Mouse (Mus musculus) stomach, postnatal 0 days (tissue): Measurements from ENCODE around the gene Gli3. TPM values are rescaled to one million over a fixed set of nuclear protein-coding genes. Genes with fewer than 3 reads are reported as not detected.

Source experiments
- ATAC-seq: fragments of 200-750 bp; cut with Nextera tagmentation; 2 replicates; pipeline ENCODE4 v1.8.0; 2017; ENCODE audit not compliant: low FRiP score, low TSS enrichment
- DNase-seq: peaks from one replicate; pipeline ENCODE4 v3.0.0-alpha.2; 2016; ENCODE audit warnings: low spot score
- H3K27ac ChIP-seq: fragments of 300-500 bp; sonication (generic); replicated peaks from 2 replicates; pipeline ENCODE4 v1.5.1; 2014; ENCODE audit warnings: mild to moderate bottlenecking, control low read depth
- H3K27me3 ChIP-seq: fragments of 300-500 bp; sonication (generic); 2 replicates; pipeline ENCODE4 v1.6.1; 2014; ENCODE audit warnings: low read length; ENCODE audit not compliant: control insufficient read depth, insufficient read depth
- H3K36me3 ChIP-seq: fragments of 300-500 bp; sonication (generic); 2 replicates; pipeline ENCODE4 v1.6.1; 2014; ENCODE audit warnings: low read length, mixed read lengths; ENCODE audit not compliant: control insufficient read depth, insufficient read depth
- H3K4me1 ChIP-seq: fragments of 300-500 bp; sonication (generic); replicated peaks from 2 replicates; pipeline ENCODE4 v1.6.1; 2014; ENCODE audit warnings: antibody characterized with exemption; ENCODE audit not compliant: control insufficient read depth, insufficient read depth
- H3K4me2 ChIP-seq: fragments of 300-500 bp; sonication (generic); replicated peaks from 2 replicates; pipeline ENCODE4 v1.6.1; 2014; ENCODE audit warnings: low read depth, mild to moderate bottlenecking, control low read depth, moderate library complexity
- H3K4me3 ChIP-seq: fragments of 300-500 bp; sonication (generic); 2 replicates; pipeline ENCODE4 v1.5.1; 2014; ENCODE audit warnings: low read depth, low read length, control low read depth
- H3K9ac ChIP-seq: fragments of 300-500 bp; sonication (generic); 2 replicates; pipeline ENCODE4 v1.6.1; 2014; ENCODE audit warnings: mild to moderate bottlenecking, low read length, control low read depth, mixed read lengths
- H3K9me3 ChIP-seq: fragments of 300-500 bp; sonication (generic); 2 replicates; pipeline ENCODE4 v1.6.1; 2016; ENCODE audit warnings: low read length; ENCODE audit not compliant: control insufficient read depth
- CTCF ChIP-seq: IDR thresholded peaks from 2 replicates; pipeline ENCODE4 v1.5.1; 2016; ENCODE audit warnings: antibody characterized with exemption, low read depth, mild to moderate bottlenecking, moderate library complexity
- EP300 ChIP-seq: optimal IDR thresholded peaks from 2 replicates; pipeline ENCODE3; 2016; ENCODE audit warnings: antibody characterized with exemption
- WGBS: fragments of 180-500 bp; shearing (Covaris S2); extraction: QIAGEN DNeasy Blood & Tissue Kit; methylation state at CpG from one replicate; pipeline ENCODE4 v1.1.7; 2014; 5-methylcytosine and 5-hydroxymethylcytosine counted together
- polyA plus RNA-seq: library from polyadenylated mRNA; unstranded; fragments of >200 nt; fragmentation: Nextera tagmentation; extraction: Ambion mirVana; gene quantifications from 2 replicates; pipeline ENCODE4 v1.2.1, GENCODE M21; 2015

The Gli3 gene
- polyA plus RNA-seq, 1 experiment from 2014 or later = 4.9 TPM

DNA sequence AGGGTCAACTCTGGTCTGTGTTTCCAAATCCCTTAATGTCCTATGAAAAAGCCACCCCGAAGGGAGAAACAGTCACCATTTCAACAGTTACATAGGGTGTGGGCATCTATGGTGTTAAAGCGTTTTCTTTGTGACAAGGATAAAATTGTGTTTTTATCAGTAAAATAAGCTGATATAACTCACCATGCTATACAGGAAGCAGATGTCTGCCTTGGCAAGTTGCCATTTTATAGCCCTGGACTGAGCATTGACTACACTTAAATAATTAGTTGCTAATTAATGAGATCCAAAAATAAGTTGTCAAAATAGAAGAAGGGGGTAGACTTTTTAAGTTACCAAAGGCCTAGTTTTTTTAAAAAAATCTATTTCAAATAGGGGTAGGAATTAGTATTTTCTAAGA lies 11.4 kb downstream of the Gli3 start:
- 35% methylated on average over 2 of the region's 2 CpGs for WGBS
- no peak for ATAC-seq

DNA sequence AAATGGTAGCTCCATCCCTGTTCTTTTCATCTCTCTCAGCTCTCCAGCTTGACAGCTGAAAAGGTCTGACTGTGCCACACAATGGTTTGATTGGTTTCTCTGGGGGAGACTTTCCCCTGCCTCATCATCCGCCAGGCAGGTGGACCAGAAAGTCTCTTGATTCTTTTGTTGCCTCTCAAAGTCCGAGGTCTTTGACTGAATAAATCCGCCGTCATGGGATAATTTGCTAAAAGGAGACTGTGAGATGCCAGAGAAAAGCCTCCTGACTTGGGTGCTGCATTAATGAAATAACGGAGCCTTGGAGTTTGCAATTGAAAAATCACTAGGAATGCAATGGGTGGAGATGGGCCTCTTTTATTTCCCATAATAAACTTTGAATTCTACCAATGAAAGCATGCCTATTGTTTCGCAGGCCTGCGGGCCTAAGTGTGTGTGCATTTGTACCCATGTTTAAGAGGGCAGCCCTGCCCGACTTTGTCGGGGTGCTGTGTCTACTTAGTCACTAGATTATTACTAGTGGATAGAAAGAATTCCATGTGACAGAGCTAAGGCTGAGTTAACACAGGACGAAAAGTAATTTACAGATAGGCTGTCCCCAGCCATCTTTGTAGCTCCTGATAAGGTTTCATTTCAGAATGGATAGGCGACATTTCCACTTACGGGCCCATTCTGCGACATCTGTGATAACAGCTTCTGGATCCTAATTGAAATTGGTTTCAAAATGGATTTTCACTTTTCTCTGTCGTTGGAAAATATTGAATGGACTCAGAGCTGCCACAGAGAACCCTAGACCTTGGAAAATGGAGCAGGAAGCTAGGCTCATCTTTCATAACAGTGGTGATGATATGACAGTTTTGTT lies 23.2 kb downstream of the Gli3 start:
- WGBS = 79% methylated on average over 14 of the region's 14 CpGs
- no peak for ATAC-seq

More for the DNA sequence above, 11.4 kb downstream of the Gli3 start:
- no peak for DNase-seq
- no peak overlapping the region for H3K27ac ChIP-seq
- no peak for TF ChIP-seq EP300
- no peak for TF ChIP-seq CTCF
- H3K27me3 ChIP-seq = no peaks in the 10 kb centered on the region
- H3K9me3 ChIP-seq = no peaks in the 10 kb centered on the region
- H3K4me1 ChIP-seq = no peaks in the 10 kb centered on the region; the same call in 1 of the 2 replicates
- no peak overlapping the region for H3K4me3 ChIP-seq
- H3K9ac ChIP-seq = no peak overlapping the region
- H3K4me2 ChIP-seq = no peak overlapping the region
- no peaks in the 10 kb centered on the region for H3K36me3 ChIP-seq

DNA sequence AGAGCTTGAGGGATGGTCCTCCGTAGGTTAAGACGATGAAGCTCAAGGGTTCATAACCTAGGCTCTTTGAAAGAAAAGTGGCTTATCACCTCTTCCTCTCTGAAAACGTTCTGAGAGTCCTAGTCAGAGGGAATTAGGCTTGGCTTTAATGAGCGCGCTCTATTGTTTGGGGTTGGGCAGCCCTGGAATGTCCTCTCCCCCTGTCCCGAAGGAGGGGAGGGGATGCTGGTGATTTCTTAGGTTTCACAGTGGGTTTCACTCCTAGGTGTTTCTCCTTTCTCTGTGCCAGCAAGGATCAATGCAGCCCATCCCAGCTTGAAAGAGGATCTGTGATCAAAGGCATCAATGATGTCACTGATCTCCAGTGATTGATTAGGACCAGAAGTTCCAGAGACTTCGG lies 24.3 kb downstream of the Gli3 start:
- no peak overlapping the region for H3K4me2 ChIP-seq
- H3K9ac ChIP-seq = no peak overlapping the region
- no peak for ATAC-seq
- DNase-seq = no peak
- TF ChIP-seq CTCF = no peak
- TF ChIP-seq EP300 = no peak
- H3K4me1 ChIP-seq = no peaks in the 10 kb centered on the region
- no peak overlapping the region for H3K4me3 ChIP-seq
- no peaks in the 10 kb centered on the region for H3K27me3 ChIP-seq
- no peaks in the 10 kb centered on the region for H3K9me3 ChIP-seq
- H3K36me3 ChIP-seq = no peaks in the 10 kb centered on the region
- H3K27ac ChIP-seq = no peak overlapping the region
- 31% methylated on average over 7 of the region's 7 CpGs for WGBS

More for the DNA sequence above, 23.2 kb downstream of the Gli3 start:
- no peaks in the 10 kb centered on the region for H3K4me1 ChIP-seq
- H3K9ac ChIP-seq = no peak overlapping the region
- DNase-seq = no peak
- no peak overlapping the region for H3K4me3 ChIP-seq
- H3K9me3 ChIP-seq = no peaks in the 10 kb centered on the region
- no peaks in the 10 kb centered on the region for H3K27me3 ChIP-seq
- H3K27ac ChIP-seq = no peak overlapping the region
- TF ChIP-seq EP300 (no peak), CTCF (no peak)
- no peak overlapping the region for H3K4me2 ChIP-seq
- H3K36me3 ChIP-seq = no peaks in the 10 kb centered on the region

DNA sequence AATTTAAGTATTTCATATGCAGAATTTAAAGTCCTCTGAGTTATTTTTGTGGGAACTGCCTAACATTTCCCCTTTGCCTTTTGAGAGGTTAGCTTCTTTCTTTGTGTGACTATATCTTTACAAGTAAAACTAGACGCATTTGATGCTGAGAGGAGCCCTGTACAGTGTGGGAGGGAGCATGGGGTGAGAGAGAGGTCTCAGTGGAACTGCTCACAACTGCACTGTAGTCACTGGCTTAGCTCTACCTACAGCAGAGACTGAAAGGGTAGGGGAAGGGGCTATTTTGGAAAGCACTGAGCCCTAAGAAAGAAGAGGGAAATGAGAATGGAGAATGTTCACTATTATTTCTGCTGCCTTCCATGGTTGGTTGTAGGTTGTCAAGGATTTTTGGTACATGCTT lies 25.0 kb downstream of the Gli3 start:
- H3K9me3 ChIP-seq = no peaks in the 10 kb centered on the region
- no peak overlapping the region for H3K9ac ChIP-seq
- no peaks in the 10 kb centered on the region for H3K27me3 ChIP-seq
- H3K4me1 ChIP-seq = no peaks in the 10 kb centered on the region
- ATAC-seq = no peak
- no peak overlapping the region for H3K4me2 ChIP-seq
- DNase-seq = no peak
- H3K4me3 ChIP-seq = no peak overlapping the region
- 71% methylated on average over 1 of the region's 1 CpGs for WGBS
- TF ChIP-seq CTCF = no peak
- no peak for TF ChIP-seq EP300
- H3K36me3 ChIP-seq = no peaks in the 10 kb centered on the region
- no peak overlapping the region for H3K27ac ChIP-seq

DNA sequence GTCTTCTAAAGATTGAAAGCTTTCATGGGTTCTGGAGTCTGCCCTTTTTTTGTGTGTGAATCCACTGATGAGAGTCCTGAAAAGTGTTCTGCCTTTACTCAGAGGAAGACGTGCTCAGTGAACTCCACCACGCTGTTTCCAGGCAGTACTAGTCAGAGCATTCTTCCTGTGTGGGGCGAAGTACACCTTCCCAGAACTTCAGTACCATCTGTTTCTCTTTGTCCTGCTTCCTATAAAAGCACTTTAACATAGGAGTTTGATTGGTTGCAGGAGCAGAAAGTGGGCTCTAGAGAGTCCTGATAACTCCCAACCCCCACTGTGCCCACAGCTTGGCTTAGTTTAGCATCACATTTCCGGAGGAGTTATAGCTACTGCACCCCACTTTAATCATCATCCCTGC lies 32.8 kb downstream of the Gli3 start:
- no peak for ATAC-seq

DNA sequence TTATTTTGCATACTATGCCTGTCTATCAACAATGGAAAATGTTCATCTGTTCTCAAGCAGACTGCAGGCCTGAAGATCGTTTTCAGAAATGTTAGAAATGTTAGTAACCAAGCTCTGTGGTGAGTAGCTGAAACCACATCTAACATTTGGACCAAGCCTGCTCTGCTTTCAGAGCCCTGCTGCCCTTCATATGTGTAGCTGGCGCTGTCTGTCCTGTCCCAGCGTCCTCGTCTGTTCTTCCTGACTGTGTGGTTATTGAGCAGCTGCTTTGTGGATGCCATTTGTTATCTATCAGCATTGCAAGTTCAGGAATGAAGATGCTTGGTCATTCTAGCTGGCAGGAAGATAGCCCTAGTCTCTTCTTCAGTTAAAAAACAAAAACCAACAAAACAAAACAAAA lies 35.3 kb downstream of the Gli3 start:
- H3K9ac ChIP-seq = no peak overlapping the region
- no peaks in the 10 kb centered on the region for H3K36me3 ChIP-seq
- no peak for ATAC-seq
- H3K9me3 ChIP-seq = no peaks in the 10 kb centered on the region
- no peak overlapping the region for H3K27ac ChIP-seq
- 57% methylated on average over 4 of the region's 4 CpGs for WGBS
- TF ChIP-seq EP300 (no peak), CTCF (no peak)
- H3K4me3 ChIP-seq = no peak overlapping the region
- no peak for DNase-seq
- no peaks in the 10 kb centered on the region for H3K27me3 ChIP-seq
- H3K4me1 ChIP-seq = no peaks in the 10 kb centered on the region
- H3K4me2 ChIP-seq = no peak overlapping the region

More for the DNA sequence above, 32.8 kb downstream of the Gli3 start:
- no peaks in the 10 kb centered on the region for H3K4me1 ChIP-seq
- no peaks in the 10 kb centered on the region for H3K27me3 ChIP-seq
- WGBS = 88% methylated on average over 4 of the region's 4 CpGs
- H3K4me3 ChIP-seq = no peak overlapping the region
- no peak overlapping the region for H3K4me2 ChIP-seq
- no peak overlapping the region for H3K9ac ChIP-seq
- TF ChIP-seq EP300 (no peak), CTCF (no peak)
- DNase-seq = no peak
- H3K27ac ChIP-seq = no peak overlapping the region
- no peaks in the 10 kb centered on the region for H3K36me3 ChIP-seq
- no peaks in the 10 kb centered on the region for H3K9me3 ChIP-seq
